Mouse (Mus musculus) testis, adult 2 months (tissue): ENCODE measurements around the gene Gas2.

Experiments
- CTCF ChIP-seq: fragments of 200-500 bp; IDR thresholded peaks from 2 replicates; pipeline ENCODE4 v1.5.1; 2012; ENCODE audit warnings: low read depth, mild to moderate bottlenecking, inconsistent platforms, low read length, moderate library complexity; ENCODE audit not compliant: control insufficient read depth, insufficient read depth, insufficient replicate concordance
- POLR2A ChIP-seq: fragments of 200-500 bp; IDR thresholded peaks from 2 replicates; pipeline ENCODE4 v1.6.1; 2012; ENCODE audit warnings: low read depth, mild to moderate bottlenecking, inconsistent platforms, low read length, moderate library complexity; ENCODE audit not compliant: control insufficient read depth

DNA sequence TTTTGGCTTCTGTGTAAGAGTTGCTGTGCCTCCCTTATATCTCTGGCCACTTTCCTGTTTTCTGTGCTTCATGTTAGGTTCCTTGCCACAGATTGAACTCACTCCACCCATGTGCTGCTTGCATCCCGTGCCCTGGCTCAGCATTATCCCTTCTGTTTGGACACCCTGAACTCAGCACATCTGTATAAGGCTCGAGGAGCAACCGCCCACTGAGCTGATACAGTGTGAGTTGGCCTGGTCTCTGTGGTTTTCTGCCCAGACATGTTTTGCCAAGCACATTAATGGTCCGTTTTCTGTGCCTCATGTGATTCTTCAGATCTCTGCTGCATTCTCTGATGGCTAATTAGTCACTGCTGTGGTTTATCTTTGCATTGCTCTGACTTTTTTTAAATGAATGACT lies 105.8 kb downstream of the Gas2 start:
- no peak for TF ChIP-seq POLR2A
- no peak for TF ChIP-seq CTCF
